Mouse (Mus musculus) neural tube, embryonic 12.5 days (tissue): ENCODE measurements around the gene Gm20388. TPM values are rescaled to one million over a fixed set of nuclear protein-coding genes. Genes with fewer than 3 reads are reported as not detected.

ENCODE experiments used
- ATAC-seq: fragments of 200-750 bp; cut with Nextera tagmentation; 2 replicates; pipeline ENCODE4 v1.8.0; 2017; ENCODE audit warnings: low read depth, mild to moderate bottlenecking, moderate TSS enrichment, moderate library complexity; ENCODE audit not compliant: low FRiP score
- H3K27ac ChIP-seq: fragments of 300-500 bp; sonication (generic); 2 replicates; pipeline ENCODE4 v1.5.1; 2016
- H3K27me3 ChIP-seq: fragments of 300-500 bp; sonication (generic); replicated peaks from 2 replicates; pipeline ENCODE4 v1.6.1; 2016; ENCODE audit warnings: mild to moderate bottlenecking
- H3K36me3 ChIP-seq: fragments of 300-500 bp; sonication (generic); 2 replicates; pipeline ENCODE4 v1.6.1; 2016; ENCODE audit warnings: mild to moderate bottlenecking
- H3K4me1 ChIP-seq: fragments of 300-500 bp; sonication (generic); 2 replicates; pipeline ENCODE4 v1.6.1; 2016
- H3K4me2 ChIP-seq: fragments of 300-500 bp; sonication (generic); replicated peaks from 2 replicates; pipeline ENCODE4 v1.6.1; 2016; ENCODE audit warnings: mild to moderate bottlenecking
- H3K4me3 ChIP-seq: fragments of 300-500 bp; sonication (generic); 2 replicates; pipeline ENCODE4 v1.5.1; 2016
- H3K9ac ChIP-seq: fragments of 300-500 bp; sonication (generic); 2 replicates; pipeline ENCODE4 v1.6.1; 2016; ENCODE audit warnings: mild to moderate bottlenecking
- H3K9me3 ChIP-seq: fragments of 300-500 bp; sonication (generic); 2 replicates; pipeline ENCODE4 v1.6.1; 2016; ENCODE audit warnings: mild to moderate bottlenecking
- WGBS: fragments of 180-500 bp; shearing (Covaris S2); methylation state at CpG from one replicate; pipeline ENCODE4 v1.1.7; 2016; 5-methylcytosine and 5-hydroxymethylcytosine counted together
- polyA plus RNA-seq: library from polyadenylated mRNA; unstranded; fragments of >200 nt; fragmentation: Nextera tagmentation; extraction: Ambion mirVana; gene quantifications from 2 replicates; pipeline ENCODE4 v1.2.1, GENCODE M21; 2016

Gene Gm20388
- polyA plus RNA-seq, 1 experiment from 2014 or later, result not detected

DNA sequence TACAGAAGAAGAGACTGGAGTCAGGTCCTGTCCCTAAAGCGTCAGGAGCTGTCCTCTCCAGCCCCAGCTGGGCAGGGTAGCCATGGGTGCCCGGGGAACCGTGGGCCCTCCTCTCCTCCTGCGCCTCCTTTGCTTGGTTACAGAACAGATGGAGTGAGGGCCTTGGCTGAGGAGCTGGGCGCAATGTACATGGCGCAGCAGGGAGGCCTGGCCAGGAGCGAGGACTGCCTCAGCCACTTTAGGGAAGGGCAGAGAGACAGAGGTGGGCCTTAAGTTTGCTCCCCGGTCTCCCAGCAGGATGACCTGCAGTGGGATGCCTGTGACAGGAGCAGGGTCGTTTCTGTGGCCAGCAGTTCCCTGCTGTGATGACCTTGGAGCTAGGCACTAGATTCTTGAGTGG is 381.0 kb downstream of the Gm20388 start:
- H3K27me3 ChIP-seq, result no peaks in the 10 kb centered on the region
- H3K9ac ChIP-seq, result no peak overlapping the region
- H3K27ac ChIP-seq, result no peak overlapping the region
- H3K4me3 ChIP-seq, result no peak overlapping the region
- ATAC-seq, result no peak
- WGBS, result 75% methylated on average over 9 of the region's 9 CpGs
- 0 out of 2 replicates have a peak overlapping the region, but pooled peaks have one; percentile 30 for H3K4me2 ChIP-seq
- H3K4me1 ChIP-seq, result peaks cover 89% of the 10 kb centered on the region
- no peaks in the 10 kb centered on the region for H3K9me3 ChIP-seq
- no peaks in the 10 kb centered on the region for H3K36me3 ChIP-seq

DNA sequence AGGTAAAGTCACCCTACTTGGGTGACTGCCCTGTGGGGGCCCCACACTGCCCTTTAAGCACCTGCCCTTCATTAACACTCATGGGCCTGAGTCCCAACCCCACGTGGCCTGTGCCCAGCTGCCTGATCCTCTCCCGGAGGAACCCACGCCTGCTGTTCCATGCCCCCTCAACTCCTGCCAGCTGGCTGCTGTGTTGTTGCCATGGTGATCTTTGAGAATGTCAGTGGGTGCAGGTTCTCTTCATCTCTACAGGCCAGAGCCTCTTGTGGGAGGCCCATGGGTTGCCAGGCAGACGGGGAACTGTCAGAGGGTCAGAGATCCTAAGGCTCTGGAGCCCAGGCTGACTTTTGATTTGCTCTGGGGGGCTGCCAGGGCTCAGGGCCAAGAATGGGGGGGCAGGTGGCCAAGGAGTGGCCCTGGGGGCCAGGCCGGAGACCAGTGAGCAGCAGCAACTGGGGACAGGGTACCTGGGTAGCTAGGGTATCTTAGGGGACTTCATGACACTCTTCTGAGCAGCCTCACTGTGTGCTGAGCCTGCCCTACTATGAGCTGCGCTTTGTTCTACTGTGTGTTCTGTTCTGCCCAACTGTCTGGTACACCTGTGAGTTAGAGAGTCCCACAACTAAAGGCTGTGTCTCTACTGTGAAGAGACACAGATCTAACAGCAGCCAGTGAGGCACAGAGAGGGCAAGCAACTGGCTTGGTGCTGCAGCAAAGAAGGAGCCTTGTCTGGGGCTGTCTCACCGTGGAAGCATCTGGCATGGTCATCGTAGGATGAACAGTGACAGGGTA is 381.9 kb downstream of the Gm20388 start:
- peak overlapping the region; percentile 30 for H3K4me2 ChIP-seq
- H3K9me3 ChIP-seq, result no peaks in the 10 kb centered on the region
- peaks cover 95% of the 10 kb centered on the region for H3K4me1 ChIP-seq
- 0 out of 2 replicates have a peak overlapping the region, but pooled peaks have one; percentile 8 for H3K27ac ChIP-seq
- peak overlapping the region; percentile 9; the same call in 1 of the 2 replicates for H3K9ac ChIP-seq
- 36% methylated on average over 8 of the region's 8 CpGs for WGBS
- no peaks in the 10 kb centered on the region for H3K36me3 ChIP-seq
- no peak overlapping the region for H3K4me3 ChIP-seq
- no peaks in the 10 kb centered on the region for H3K27me3 ChIP-seq
- ATAC-seq, result peak; percentile 17; the same call in 1 of the 2 replicates

DNA sequence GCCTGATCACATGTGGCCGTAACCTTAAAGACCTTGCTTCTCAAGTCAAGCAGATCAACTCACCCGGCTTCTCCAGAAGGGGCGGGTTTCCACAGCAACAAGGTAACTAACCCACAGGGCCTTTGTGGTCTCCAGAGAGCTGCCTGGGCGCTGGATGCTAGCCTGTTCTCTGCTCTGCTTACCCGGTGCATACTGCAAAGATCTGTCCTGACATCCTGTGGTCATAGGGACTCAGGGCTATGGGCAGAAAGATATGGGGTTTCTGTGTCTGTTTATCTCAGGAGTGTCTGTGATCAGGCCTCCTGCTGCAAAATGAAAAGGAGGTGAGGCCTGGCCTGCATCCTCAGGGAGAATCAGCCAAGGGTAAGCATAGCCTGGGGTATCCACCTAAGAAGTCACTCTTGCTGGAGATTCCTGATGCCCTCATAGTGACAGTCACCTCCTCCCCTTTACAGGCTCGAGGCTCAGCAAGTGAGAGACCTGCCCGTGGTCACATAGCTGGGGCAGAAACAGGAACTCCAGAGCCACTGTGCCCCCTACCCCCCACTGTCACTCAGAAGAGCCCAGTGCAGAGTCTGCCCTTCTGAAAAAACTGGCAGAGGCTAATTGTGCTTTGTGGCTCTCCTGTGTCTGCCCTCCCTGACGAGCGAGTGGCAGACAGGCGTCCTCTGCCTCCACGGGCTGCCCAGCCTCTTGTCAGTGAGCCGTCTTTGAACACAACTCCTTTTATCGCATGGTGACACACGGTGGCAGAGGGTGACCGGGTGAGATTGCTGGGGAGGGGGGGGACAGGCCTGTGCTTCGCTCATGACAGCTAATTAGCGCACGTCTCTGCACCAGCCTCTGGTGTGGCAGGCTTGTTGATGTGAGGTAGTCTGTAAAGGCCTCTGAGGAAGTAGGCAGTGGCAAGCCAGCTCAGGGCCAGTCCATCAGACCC is 383.0 kb downstream of the Gm20388 start:
- no peaks in the 10 kb centered on the region for H3K36me3 ChIP-seq
- ATAC-seq, result no peak
- peak overlapping the region; percentile 30 for H3K4me2 ChIP-seq
- peak overlapping the region; percentile 84 for H3K27ac ChIP-seq
- peaks cover 95% of the 10 kb centered on the region for H3K4me1 ChIP-seq
- 21% methylated on average over 18 of the region's 18 CpGs for WGBS
- H3K9me3 ChIP-seq, result no peaks in the 10 kb centered on the region
- H3K4me3 ChIP-seq, result no peak overlapping the region
- no peaks in the 10 kb centered on the region for H3K27me3 ChIP-seq
- 0 out of 2 replicates have a peak overlapping the region, but pooled peaks have one; percentile 35 for H3K9ac ChIP-seq

DNA sequence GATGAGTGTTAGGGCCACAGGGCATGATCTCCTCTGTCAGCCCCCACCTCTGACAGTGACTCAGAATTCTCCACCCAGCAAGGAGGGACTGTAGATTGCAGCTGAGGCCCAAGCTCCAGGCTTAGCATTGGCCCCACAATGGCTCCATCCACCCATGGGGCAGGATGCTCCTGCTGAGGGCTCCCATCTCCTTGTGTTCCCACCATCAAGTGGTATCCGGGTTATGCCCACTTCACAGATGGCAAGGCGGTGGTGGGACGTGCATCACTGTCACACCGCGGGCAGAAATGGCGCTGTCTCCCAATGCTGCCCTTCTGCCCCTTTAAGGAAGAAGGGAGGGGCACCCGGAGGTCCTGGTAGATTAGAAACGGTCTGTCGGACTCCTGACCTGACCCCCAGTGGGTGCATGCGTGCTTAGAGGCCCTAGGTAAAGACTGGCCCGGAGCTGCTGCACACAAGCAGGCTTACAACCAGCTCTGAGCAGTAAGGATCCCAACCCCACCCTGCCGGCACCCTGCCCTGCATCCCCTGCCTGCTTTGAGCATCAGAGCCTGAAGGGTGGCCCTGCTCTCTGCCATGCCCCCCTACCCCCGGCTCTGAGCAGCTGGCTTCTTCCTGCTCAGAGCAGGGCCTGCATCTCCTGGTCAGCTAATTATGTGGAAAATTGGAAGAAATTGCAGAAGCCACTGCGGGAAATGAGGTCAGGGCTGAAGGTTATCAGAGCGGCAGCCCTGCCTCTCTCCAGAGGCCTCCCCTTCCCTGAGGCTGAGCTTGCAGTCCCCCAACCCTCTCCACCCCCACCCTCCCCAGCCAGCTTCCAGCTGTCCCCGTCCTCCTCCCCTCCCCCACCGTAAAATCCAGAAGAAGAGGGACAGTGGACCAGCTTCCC is 384.6 kb downstream of the Gm20388 start:
- no peaks in the 10 kb centered on the region for H3K27me3 ChIP-seq
- ATAC-seq, result peak; percentile 22; the same call in 1 of the 2 replicates
- peak overlapping the region; percentile 84 for H3K27ac ChIP-seq
- H3K36me3 ChIP-seq, result no peaks in the 10 kb centered on the region
- peak overlapping the region; percentile 45 for H3K4me2 ChIP-seq
- peaks cover 92% of the 10 kb centered on the region for H3K4me1 ChIP-seq
- H3K9me3 ChIP-seq, result no peaks in the 10 kb centered on the region
- H3K9ac ChIP-seq, result peak overlapping the region; percentile 42; the same call in 1 of the 2 replicates
- no peak overlapping the region for H3K4me3 ChIP-seq
- 18% methylated on average over 17 of the region's 17 CpGs for WGBS

DNA sequence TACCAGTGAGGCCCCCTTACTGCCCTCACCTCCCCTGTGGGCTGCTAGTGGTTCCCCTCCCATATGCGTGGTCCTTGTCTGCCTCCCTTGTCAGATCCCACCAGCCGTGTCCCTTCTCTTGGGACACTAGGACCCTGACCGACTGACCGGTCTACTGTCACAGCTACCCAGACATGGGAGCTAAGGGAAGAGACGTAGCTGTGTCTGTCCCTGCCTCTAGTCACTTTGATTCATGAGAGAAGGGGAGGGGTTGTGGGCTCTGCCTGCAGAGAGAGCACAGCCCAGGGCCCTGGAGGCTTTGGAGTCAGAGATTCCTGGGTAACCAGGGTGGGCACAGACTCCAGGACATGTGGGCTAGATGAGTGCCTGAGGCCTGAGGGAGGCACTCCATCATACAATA is 386.4 kb downstream of the Gm20388 start:
- Histone ChIP-seq H3K9me3 (no peaks in the 10 kb centered on the region), H3K27me3 (no peaks in the 10 kb centered on the region), H3K36me3 (no peaks in the 10 kb centered on the region), H3K4me1 (peaks cover 91% of the 10 kb centered on the region), H3K4me2 (peak overlapping the region; percentile 32; the same call in 1 of the 2 replicates), H3K9ac (peak overlapping the region; percentile 46; the same call in 1 of the 2 replicates), H3K27ac (peak overlapping the region; percentile 84), H3K4me3 (no peak overlapping the region)
- no peak; the same call in 1 of the 2 replicates for ATAC-seq
- 5% methylated on average over 5 of the region's 5 CpGs for WGBS

DNA sequence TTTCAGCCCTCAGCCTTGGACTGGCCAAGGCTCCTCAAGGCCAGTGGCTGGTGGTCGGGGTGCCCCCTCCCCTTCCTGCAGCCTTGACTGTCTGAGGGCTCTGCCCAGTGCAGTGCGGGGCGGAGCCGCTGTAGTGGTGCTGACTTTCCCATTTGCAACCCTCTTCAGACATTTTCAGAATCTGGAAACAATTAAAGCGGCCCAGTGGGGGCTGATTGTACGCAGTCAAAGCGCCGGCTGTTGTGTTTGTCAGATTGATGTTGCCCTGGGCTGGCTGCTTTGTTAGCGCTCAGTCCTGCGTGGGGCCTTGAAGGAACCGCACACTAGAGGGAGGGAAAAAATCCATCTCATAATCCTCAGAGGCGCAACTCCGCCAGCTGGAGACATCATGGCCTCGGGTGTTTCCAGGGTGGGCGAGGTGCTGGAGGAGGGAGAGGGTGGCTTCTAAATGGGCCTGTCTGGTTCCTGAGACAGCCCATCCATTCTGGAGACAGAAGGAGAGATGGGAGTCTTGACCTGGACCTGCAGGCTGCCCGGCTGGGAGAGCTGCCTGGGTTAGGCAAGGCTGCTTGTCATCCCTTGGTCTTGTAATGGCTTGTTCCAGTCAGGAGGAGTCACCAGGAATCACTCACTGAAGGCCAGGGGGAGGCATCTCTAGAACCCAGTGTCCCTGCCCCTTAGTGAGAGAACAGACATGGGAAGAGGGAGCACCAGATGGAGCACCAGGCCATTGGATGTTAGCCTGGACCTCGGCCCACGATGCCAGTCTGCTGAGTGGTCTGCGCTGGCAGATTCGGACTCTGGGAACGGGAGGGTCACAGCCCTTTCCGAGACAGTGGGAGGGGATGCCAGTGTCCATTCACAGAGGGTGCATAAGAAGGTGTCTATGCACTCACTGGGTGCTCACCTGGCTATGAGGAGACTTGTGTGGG is 388.2 kb downstream of the Gm20388 start:
- H3K36me3 ChIP-seq, result no peaks in the 10 kb centered on the region
- peaks cover 85% of the 10 kb centered on the region for H3K4me1 ChIP-seq
- peak; percentile 38 for ATAC-seq
- no peaks in the 10 kb centered on the region for H3K27me3 ChIP-seq
- no peaks in the 10 kb centered on the region for H3K9me3 ChIP-seq
- peak overlapping the region; percentile 23; the same call in 1 of the 2 replicates for H3K9ac ChIP-seq
- 25% methylated on average over 22 of the region's 22 CpGs for WGBS
- H3K4me3 ChIP-seq, result no peak overlapping the region
- peak overlapping the region; percentile 95 for H3K27ac ChIP-seq
- H3K4me2 ChIP-seq, result peak overlapping the region; percentile 34

DNA sequence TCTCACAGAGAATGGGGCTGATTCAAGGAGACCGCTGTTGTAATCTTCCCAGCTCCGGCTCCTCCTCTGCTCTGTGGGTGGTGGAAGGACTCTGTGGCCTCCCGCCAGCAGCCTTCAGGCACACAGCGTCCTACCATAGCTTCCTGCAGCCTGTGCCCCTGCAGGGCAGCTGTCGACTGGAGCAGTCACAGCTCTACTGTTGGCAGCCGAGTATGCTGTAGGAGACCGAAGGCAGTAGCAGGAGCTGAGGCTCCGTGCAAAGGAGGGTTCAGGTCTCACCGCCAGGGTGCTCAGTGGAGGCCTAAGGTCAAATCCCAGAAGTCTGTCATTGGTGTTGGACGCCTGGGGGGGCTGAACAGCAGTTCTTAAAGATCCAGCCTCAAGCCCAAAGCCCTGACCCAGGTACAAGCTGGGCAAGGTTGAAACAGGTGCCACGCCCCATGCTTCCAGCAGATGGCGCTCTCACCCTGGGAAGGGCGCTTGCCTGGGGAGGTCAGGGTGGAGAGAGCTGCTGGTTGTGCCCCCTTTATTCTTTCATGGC is 390.0 kb downstream of the Gm20388 start:
- H3K27ac ChIP-seq, result peak overlapping the region; percentile 2; the same call in 1 of the 2 replicates
- no peaks in the 10 kb centered on the region for H3K36me3 ChIP-seq
- no peak overlapping the region for H3K4me3 ChIP-seq
- no peaks in the 10 kb centered on the region for H3K9me3 ChIP-seq
- peak overlapping the region; percentile 47; the same call in 1 of the 2 replicates for H3K9ac ChIP-seq
- ATAC-seq, result 0 out of 2 replicates have a peak, but pooled peaks have one; percentile 4
- H3K4me1 ChIP-seq, result peaks cover 79% of the 10 kb centered on the region
- peak overlapping the region; percentile 36 for H3K4me2 ChIP-seq
- 4% methylated on average over 13 of the region's 13 CpGs for WGBS
- no peaks in the 10 kb centered on the region for H3K27me3 ChIP-seq

DNA sequence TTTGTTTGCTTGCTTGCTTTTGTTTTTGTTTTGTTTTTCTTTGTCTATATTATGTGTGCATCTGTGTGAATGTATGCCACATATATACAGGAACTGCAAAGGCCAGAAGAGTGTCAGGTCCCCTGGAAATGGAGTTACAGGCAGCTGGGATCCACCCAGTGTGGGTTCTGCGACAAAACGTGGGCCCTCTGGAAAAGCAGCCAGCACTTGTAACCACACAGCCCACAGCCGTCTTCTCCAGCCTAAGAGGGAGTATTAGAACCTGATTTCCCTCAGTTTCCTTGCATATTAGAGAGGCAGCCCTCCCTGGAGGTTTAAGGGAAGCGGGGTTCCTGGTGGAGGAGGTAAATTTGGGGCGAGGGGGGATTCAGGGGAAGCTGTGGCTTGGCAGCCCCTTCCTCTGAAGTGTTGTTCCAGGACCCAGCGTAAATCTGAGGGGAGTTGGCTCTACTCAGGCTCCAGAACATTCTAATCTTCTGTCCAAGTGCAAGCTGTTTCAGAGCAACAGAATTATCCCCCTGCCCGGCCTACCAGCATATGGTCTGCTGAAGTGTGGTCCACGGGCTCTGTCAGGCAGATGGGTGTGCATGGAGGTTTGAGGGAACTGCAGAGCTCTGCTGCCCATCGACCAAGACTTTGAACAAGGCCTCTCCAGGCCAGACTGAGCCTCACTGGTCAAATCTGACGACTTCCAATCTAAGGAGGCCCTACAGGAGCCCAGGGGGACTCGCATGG is 392.5 kb downstream of the Gm20388 start:
- no peaks in the 10 kb centered on the region for H3K27me3 ChIP-seq
- 66% methylated on average over 11 of the region's 11 CpGs for WGBS
- no peak for ATAC-seq
- H3K4me3 ChIP-seq, result no peak overlapping the region
- H3K9ac ChIP-seq, result 0 out of 2 replicates have a peak overlapping the region, but pooled peaks have one; percentile 38
- H3K4me1 ChIP-seq, result peaks cover 75% of the 10 kb centered on the region
- H3K4me2 ChIP-seq, result no peak overlapping the region
- peak overlapping the region; percentile 37; the same call in 1 of the 2 replicates for H3K27ac ChIP-seq
- no peaks in the 10 kb centered on the region for H3K36me3 ChIP-seq
- H3K9me3 ChIP-seq, result no peaks in the 10 kb centered on the region

DNA sequence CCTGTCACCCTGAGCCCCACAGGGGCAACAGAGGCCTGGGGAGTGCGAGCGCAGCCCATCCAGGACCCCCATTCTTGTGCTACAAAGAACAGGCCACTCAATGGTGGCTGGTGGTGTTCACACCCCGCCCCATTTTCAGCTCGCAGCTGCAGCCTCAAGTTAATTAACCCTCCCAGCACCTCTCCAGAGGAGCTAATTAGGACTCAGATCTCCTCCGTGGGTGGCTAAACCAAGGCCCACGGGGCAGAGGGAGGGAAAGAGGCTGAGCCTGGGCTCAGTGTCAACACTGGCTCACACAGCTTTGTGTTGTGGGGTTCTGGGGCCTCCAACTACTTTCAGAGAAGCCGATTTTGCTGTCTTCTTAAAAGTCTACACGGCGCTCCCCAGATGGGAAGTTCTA is 393.5 kb downstream of the Gm20388 start:
- Histone ChIP-seq H3K9me3 (no peaks in the 10 kb centered on the region), H3K4me2 (0 out of 2 replicates have a peak overlapping the region, but pooled peaks have one; percentile 12), H3K27me3 (no peaks in the 10 kb centered on the region), H3K9ac (0 out of 2 replicates have a peak overlapping the region, but pooled peaks have one; percentile 38), H3K4me3 (no peak overlapping the region), H3K4me1 (peaks cover 74% of the 10 kb centered on the region), H3K36me3 (no peaks in the 10 kb centered on the region), H3K27ac (peak overlapping the region; percentile 37; the same call in 1 of the 2 replicates)
- no peak for ATAC-seq
- 22% methylated on average over 9 of the region's 9 CpGs for WGBS
